Mouse (Mus musculus) hindbrain, embryonic 11.5 days (tissue): ENCODE results near the gene Cdyl2. TPM values are rescaled to one million over a fixed set of nuclear protein-coding genes. Genes with fewer than 3 reads are reported as not detected.

ENCODE experiments used
- ATAC-seq: fragments of 200-750 bp; cut with Nextera tagmentation; 2 replicates; pipeline ENCODE4 v1.8.0; 2017; ENCODE audit warnings: mild to moderate bottlenecking, moderate TSS enrichment, moderate library complexity; ENCODE audit not compliant: low FRiP score
- DNase-seq: peaks from one replicate; pipeline ENCODE4 v3.0.0-alpha.2; 2015; ENCODE audit warnings: low spot score
- H3K27ac ChIP-seq: fragments of 300-500 bp; sonication (generic); 2 replicates; pipeline ENCODE4 v1.5.1; 2014; ENCODE audit warnings: mild to moderate bottlenecking, low read depth, low read length
- H3K27me3 ChIP-seq: fragments of 300-500 bp; sonication (generic); 2 replicates; pipeline ENCODE4 v1.6.1; 2014; ENCODE audit warnings: mild to moderate bottlenecking, low read length, moderate library complexity, mixed read lengths; ENCODE audit not compliant: control insufficient read depth, insufficient read depth
- H3K36me3 ChIP-seq: fragments of 300-500 bp; sonication (generic); 2 replicates; pipeline ENCODE4 v1.6.1; 2014; ENCODE audit warnings: mild to moderate bottlenecking, low read length, moderate library complexity, mixed read lengths; ENCODE audit not compliant: control insufficient read depth, insufficient read depth
- H3K4me1 ChIP-seq: fragments of 300-500 bp; sonication (generic); replicated peaks from 2 replicates; pipeline ENCODE4 v1.6.1; 2014; ENCODE audit warnings: low read length, mixed read lengths; ENCODE audit not compliant: control insufficient read depth, insufficient read depth
- H3K4me2 ChIP-seq: fragments of 300-500 bp; sonication (generic); replicated peaks from 2 replicates; pipeline ENCODE4 v1.6.1; 2014; ENCODE audit warnings: mild to moderate bottlenecking, low read depth, low read length
- H3K4me3 ChIP-seq: fragments of 300-500 bp; sonication (generic); 2 replicates; pipeline ENCODE4 v1.5.1; 2014; ENCODE audit warnings: low read depth, low read length
- H3K9ac ChIP-seq: fragments of 300-500 bp; sonication (generic); 2 replicates; pipeline ENCODE4 v1.6.1; 2014; ENCODE audit warnings: low read depth, low read length
- H3K9me3 ChIP-seq: fragments of 300-500 bp; sonication (generic); 2 replicates; pipeline ENCODE4 v1.6.1; 2016; ENCODE audit warnings: low read length; ENCODE audit not compliant: control insufficient read depth
- WGBS: fragments of 180-500 bp; shearing (Covaris S2); extraction: QIAGEN DNeasy Blood & Tissue Kit; methylation state at CpG from one replicate; pipeline ENCODE4 v1.1.7; 2014; 5-methylcytosine and 5-hydroxymethylcytosine counted together
- polyA plus RNA-seq: library from polyadenylated mRNA; unstranded; fragments of >200 nt; fragmentation: Nextera tagmentation; extraction: Ambion mirVana; gene quantifications from 2 replicates; pipeline ENCODE4 v1.2.1, GENCODE M21; 2014

Gene Cdyl2
- polyA plus RNA-seq, 1 experiment from 2014 or later: 6.4 TPM

GRCm38 (mm10) chr8:116622326-116622725, 110.5 kb downstream of the Cdyl2 start:
- Histone ChIP-seq H3K4me2 (no peak overlapping the region), H3K9me3 (no peaks in the 10 kb centered on the region), H3K36me3 (no peaks in the 10 kb centered on the region), H3K4me3 (no peak overlapping the region), H3K4me1 (no peaks in the 10 kb centered on the region; the same call in 1 of the 2 replicates), H3K9ac (no peak overlapping the region), H3K27ac (no peak overlapping the region), H3K27me3 (no peaks in the 10 kb centered on the region)
- 81% methylated on average over 9 of the region's 9 CpGs for WGBS
- DNase-seq: no peak
- no peak for ATAC-seq

- H3K9me3 ChIP-seq: no peaks in the 10 kb centered on the region
- H3K4me1 ChIP-seq: no peaks in the 10 kb centered on the region; the same call in 1 of the 2 replicates
- whole genome bisulfite sequencing: 74% methylated on average over 21 of the region's 21 CpGs
- no peaks in the 10 kb centered on the region for H3K27me3 ChIP-seq
- H3K4me3 ChIP-seq: no peak overlapping the region
- H3K27ac ChIP-seq: no peak overlapping the region
- DNase-seq (no peak), ATAC-seq (no peak)
- no peak overlapping the region for H3K9ac ChIP-seq
- H3K36me3 ChIP-seq: no peaks in the 10 kb centered on the region
- no peak overlapping the region for H3K4me2 ChIP-seq
Observed at GRCm38 (mm10) chr8:116621158-116621961, 111.4 kb downstream of the Cdyl2 start.

- H3K27me3 ChIP-seq: no peaks in the 10 kb centered on the region
- no peaks in the 10 kb centered on the region for H3K9me3 ChIP-seq
- H3K9ac ChIP-seq: no peak overlapping the region
- ATAC-seq: no peak
- H3K36me3 ChIP-seq: no peaks in the 10 kb centered on the region
- WGBS: 73% methylated on average over 19 of the region's 19 CpGs
- DNase-seq: no peak
- no peaks in the 10 kb centered on the region; the same call in 1 of the 2 replicates for H3K4me1 ChIP-seq
- no peak overlapping the region for H3K4me2 ChIP-seq
- no peak overlapping the region for H3K4me3 ChIP-seq
- no peak overlapping the region for H3K27ac ChIP-seq
Observed at GRCm38 (mm10) chr8:116619686-116620320, 113.0 kb downstream of the Cdyl2 start.

GRCm38 (mm10) chr8:116619221-116619620, 113.6 kb downstream of the Cdyl2 start:
- no peak for DNase-seq
- H3K27me3 ChIP-seq: no peaks in the 10 kb centered on the region

DNA sequence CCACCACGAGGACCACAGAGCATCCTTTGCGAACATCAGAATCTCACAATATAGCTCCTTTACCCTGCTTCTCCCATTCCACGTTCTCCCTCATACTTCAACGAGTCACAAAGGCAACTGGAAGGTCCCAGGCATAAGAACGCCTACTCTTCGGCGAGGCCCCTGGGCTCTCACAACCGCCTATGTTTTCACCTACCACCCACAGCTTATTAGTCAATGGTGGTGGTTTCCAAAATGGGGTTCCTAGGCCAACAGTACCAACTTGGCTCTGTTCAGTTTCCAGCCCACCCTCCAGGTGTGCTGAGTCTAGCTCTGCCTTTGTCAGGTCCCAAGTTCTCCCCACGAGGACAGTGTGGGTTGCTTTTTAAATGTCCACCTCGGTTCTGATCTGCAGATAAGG, 114.0 kb downstream of the Cdyl2 start:
- 89% methylated on average over 10 of the region's 10 CpGs for WGBS
- no peaks in the 10 kb centered on the region for H3K27me3 ChIP-seq
- H3K4me2 ChIP-seq: no peak overlapping the region
- ATAC-seq: no peak
- no peaks in the 10 kb centered on the region for H3K36me3 ChIP-seq
- H3K27ac ChIP-seq: no peak overlapping the region
- H3K9ac ChIP-seq: no peak overlapping the region
- H3K4me1 ChIP-seq: no peaks in the 10 kb centered on the region; the same call in 1 of the 2 replicates
- DNase-seq: no peak
- no peak overlapping the region for H3K4me3 ChIP-seq
- no peaks in the 10 kb centered on the region for H3K9me3 ChIP-seq

More at GRCm38 (mm10) chr8:116619221-116619620, 113.6 kb downstream of the Cdyl2 start:
- H3K9ac ChIP-seq: no peak overlapping the region
- 89% methylated on average over 5 of the region's 5 CpGs for WGBS
- H3K4me3 ChIP-seq: no peak overlapping the region
- no peak for ATAC-seq
- H3K27ac ChIP-seq: no peak overlapping the region
- no peaks in the 10 kb centered on the region for H3K36me3 ChIP-seq
- H3K4me2 ChIP-seq: no peak overlapping the region
- H3K9me3 ChIP-seq: no peaks in the 10 kb centered on the region
- H3K4me1 ChIP-seq: no peaks in the 10 kb centered on the region; the same call in 1 of the 2 replicates

- no peak overlapping the region for H3K4me3 ChIP-seq
- ATAC-seq: no peak
- no peak for DNase-seq
- H3K9ac ChIP-seq: no peak overlapping the region
- H3K27me3 ChIP-seq: no peaks in the 10 kb centered on the region
- H3K4me2 ChIP-seq: no peak overlapping the region
- H3K27ac ChIP-seq: no peak overlapping the region
- H3K36me3 ChIP-seq: no peaks in the 10 kb centered on the region
- no peaks in the 10 kb centered on the region; the same call in 1 of the 2 replicates for H3K4me1 ChIP-seq
- WGBS: 83% methylated on average over 4 of the region's 4 CpGs
- H3K9me3 ChIP-seq: no peaks in the 10 kb centered on the region
Observed at GRCm38 (mm10) chr8:116617891-116618290, 114.9 kb downstream of the Cdyl2 start.

- no peak overlapping the region for H3K4me3 ChIP-seq
- no peak for ATAC-seq
- no peaks in the 10 kb centered on the region for H3K36me3 ChIP-seq
- no peak overlapping the region for H3K9ac ChIP-seq
- no peaks in the 10 kb centered on the region for H3K27me3 ChIP-seq
- H3K27ac ChIP-seq: no peak overlapping the region
- no peaks in the 10 kb centered on the region for H3K9me3 ChIP-seq
- DNase-seq: no peak
- no peaks in the 10 kb centered on the region; the same call in 1 of the 2 replicates for H3K4me1 ChIP-seq
- H3K4me2 ChIP-seq: no peak overlapping the region
Observed at GRCm38 (mm10) chr8:116616369-116616768, 116.4 kb downstream of the Cdyl2 start.

DNA sequence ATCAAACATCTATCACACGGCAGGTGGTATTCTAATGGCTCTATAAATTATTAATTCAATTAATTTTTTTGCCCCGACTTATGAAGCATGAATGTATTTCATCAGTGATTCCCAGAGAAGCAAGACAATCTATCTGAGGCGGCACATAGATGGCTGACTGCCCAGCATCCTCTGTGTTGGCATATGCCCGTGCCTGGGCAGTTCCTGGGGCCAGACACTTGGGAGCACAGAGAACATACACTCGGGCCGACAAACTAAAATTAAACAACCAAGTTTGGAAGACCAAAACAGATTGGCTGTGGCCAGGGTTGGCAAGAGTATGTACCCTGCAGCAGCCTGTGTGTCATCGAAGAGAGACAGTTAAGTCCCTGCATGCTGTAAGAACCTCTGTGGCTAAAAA, 117.9 kb downstream of the Cdyl2 start:
- ATAC-seq: no peak
- 89% methylated on average over 7 of the region's 7 CpGs for WGBS
- DNase-seq: no peak
- Histone ChIP-seq H3K4me2 (no peak overlapping the region), H3K4me1 (no peaks in the 10 kb centered on the region), H3K4me3 (no peak overlapping the region), H3K9me3 (no peaks in the 10 kb centered on the region), H3K36me3 (no peaks in the 10 kb centered on the region), H3K9ac (no peak overlapping the region), H3K27me3 (no peaks in the 10 kb centered on the region), H3K27ac (no peak overlapping the region)

DNA sequence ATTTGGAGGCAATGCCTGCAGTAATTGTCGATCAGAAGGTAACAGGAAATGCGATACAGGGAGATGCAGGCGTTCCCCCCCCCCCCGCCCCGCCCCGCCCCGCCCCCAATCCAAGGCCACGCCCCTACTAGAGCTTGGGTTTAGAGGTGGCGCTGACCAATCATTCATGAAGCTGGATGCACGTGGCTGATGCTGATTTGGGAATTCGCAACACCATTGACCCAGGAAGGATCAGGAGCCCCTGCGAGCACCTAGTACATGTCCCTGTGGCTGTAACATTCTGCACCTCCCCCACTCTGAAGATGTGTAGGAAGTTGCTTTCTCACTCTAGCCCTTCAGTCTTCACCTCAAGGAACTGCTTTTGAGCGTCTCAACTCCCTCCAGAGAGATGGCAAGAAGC, 126.6 kb downstream of the Cdyl2 start:
- WGBS: 53% methylated on average over 13 of the region's 13 CpGs
- DNase-seq: no peak
- Histone ChIP-seq H3K27ac (no peak overlapping the region), H3K4me3 (no peak overlapping the region), H3K4me2 (no peak overlapping the region), H3K4me1 (no peaks in the 10 kb centered on the region), H3K9ac (no peak overlapping the region), H3K27me3 (no peaks in the 10 kb centered on the region), H3K36me3 (no peaks in the 10 kb centered on the region), H3K9me3 (no peaks in the 10 kb centered on the region)
- no peak for ATAC-seq
